Mouse (Mus musculus) lung, embryonic 16.5 days (tissue): ENCODE results near the gene G430095P16Rik. TPM values are rescaled to one million over a fixed set of nuclear protein-coding genes. Genes with fewer than 3 reads are reported as not detected.
A peak's percentile ranks its signal among the peaks of the same experiment; 100 is the strongest.

Source experiments
- ATAC-seq: fragments of 200-750 bp; cut with Nextera tagmentation; 2 replicates; pipeline ENCODE4 v1.8.0; 2017; ENCODE audit warnings: low read depth, mild to moderate bottlenecking, moderate library complexity
- H3K27ac ChIP-seq: fragments of 300-500 bp; sonication (generic); 2 replicates; pipeline ENCODE4 v1.5.1; 2014; ENCODE audit warnings: mild to moderate bottlenecking, control low read depth, low read length
- H3K27me3 ChIP-seq: fragments of 300-500 bp; sonication (generic); 2 replicates; pipeline ENCODE4 v1.6.1; 2014; ENCODE audit warnings: low read depth, low read length, mixed read lengths; ENCODE audit not compliant: control insufficient read depth, insufficient read depth
- H3K36me3 ChIP-seq: fragments of 300-500 bp; sonication (generic); 2 replicates; pipeline ENCODE4 v1.6.1; 2014; ENCODE audit warnings: low read length; ENCODE audit not compliant: control insufficient read depth, insufficient read depth
- H3K4me1 ChIP-seq: fragments of 300-500 bp; sonication (generic); replicated peaks from 2 replicates; pipeline ENCODE4 v1.6.1; 2014; ENCODE audit warnings: low read length, mixed read lengths; ENCODE audit not compliant: control insufficient read depth, insufficient read depth
- H3K4me2 ChIP-seq: fragments of 300-500 bp; sonication (generic); 2 replicates; pipeline ENCODE4 v1.6.1; 2014; ENCODE audit warnings: low read depth, low read length, control low read depth
- H3K4me3 ChIP-seq: fragments of 300-500 bp; sonication (generic); 2 replicates; pipeline ENCODE4 v1.5.1; 2014; ENCODE audit warnings: mild to moderate bottlenecking, low read length, control low read depth
- H3K9ac ChIP-seq: fragments of 300-500 bp; sonication (generic); 2 replicates; pipeline ENCODE4 v1.6.1; 2014; ENCODE audit warnings: low read length, control low read depth
- H3K9me3 ChIP-seq: fragments of 300-500 bp; sonication (generic); 2 replicates; pipeline ENCODE4 v1.6.1; 2016; ENCODE audit warnings: low read length; ENCODE audit not compliant: control insufficient read depth
- WGBS: fragments of 180-500 bp; shearing (Covaris S2); extraction: QIAGEN DNeasy Blood & Tissue Kit; methylation state at CpG from one replicate; pipeline ENCODE4 v1.1.7; 2014; 5-methylcytosine and 5-hydroxymethylcytosine counted together
- polyA plus RNA-seq: library from polyadenylated mRNA; unstranded; fragments of >200 nt; fragmentation: Nextera tagmentation; extraction: Ambion mirVana; gene quantifications from 2 replicates; pipeline ENCODE4 v1.2.1, GENCODE M21; 2015

G430095P16Rik gene
- polyA plus RNA-seq, 1 experiment from 2014 or later = 3.1 TPM

DNA sequence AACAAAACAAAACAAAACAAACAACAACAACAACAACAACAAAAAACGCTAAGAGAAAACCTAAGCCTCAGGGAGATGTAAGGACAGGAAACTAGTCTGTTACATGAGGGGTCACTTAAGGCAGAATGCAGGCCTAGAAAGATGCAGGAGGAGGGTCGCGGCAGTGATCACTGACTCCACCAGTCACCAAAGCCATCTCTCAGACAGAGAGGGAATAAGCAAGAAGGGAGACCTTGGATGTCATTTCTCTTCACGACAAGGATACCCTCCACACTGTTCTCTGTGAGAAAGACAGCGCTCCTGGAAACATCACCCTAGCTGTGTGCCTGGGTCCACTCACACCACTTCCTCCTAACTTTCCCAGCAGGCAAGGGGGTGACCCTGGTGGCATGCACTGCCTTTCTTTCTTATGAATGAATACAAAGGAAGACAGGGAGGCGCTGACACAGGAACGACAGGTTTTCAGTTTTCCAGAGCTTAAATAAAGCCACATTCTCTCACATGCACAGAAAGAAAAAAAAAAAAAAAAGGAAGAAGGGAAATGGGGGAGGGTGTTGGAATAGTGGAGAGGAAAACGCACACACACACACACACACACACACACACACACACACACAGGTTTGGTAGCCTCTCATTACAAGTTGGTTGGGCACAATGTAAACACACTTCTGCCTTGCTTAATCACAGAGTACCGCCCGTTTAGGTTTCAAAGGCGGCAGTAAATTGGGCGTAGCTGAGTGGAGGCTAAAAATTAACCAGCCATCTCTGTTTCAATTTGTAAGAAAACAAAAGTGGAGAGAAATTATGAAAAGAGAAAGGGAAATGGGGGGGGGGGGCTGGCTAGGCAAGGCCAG, 47.5 kb downstream of the G430095P16Rik start:
- ATAC-seq = peak; percentile 34
- Histone ChIP-seq H3K4me2 (peak overlapping the region; percentile 62), H3K4me3 (0 out of 2 replicates have a peak overlapping the region, but pooled peaks have one; percentile 12), H3K9me3 (no peaks in the 10 kb centered on the region), H3K36me3 (peaks cover 11% of the 10 kb centered on the region), H3K4me1 (peaks cover 61% of the 10 kb centered on the region), H3K27ac (peak overlapping the region; percentile 92), H3K9ac (peak overlapping the region; percentile 56; the same call in 1 of the 2 replicates), H3K27me3 (no peaks in the 10 kb centered on the region)
- 41% methylated on average over 12 of the region's 12 CpGs for WGBS

DNA sequence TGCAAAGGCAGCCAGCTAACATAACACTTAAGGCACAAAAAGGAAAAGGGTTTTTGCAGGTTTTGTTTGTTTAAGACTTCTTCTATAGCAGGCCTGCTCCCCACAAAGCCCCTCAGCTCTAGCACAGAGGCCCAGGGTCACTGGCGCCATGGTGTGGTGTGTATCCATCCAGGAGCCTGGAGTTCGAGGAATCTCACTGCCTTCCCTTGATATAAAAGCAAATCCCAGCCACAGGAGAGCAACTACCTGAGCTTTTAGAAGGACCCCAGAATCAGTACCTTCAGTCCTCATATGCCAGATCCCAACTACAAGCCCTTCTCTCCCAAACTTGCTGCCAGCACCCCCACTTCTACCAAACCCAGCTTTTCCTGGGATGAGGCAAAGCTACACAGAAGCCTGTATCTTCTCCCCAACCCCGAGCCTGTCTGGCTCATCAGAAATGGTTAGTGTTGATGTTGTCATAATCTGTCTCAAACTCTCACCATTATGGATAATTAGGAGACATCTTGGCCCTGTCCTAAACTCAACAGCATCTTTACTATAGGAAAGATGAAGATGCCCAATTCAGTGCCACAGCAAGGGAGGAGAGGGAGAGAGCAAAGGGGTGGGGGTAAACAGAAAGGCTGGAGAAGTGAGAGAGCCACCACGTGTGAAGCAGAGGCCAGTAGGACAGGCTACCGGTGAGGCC, 48.3 kb downstream of the G430095P16Rik start:
- WGBS = 42% methylated on average over 5 of the region's 5 CpGs
- H3K27ac ChIP-seq = peak overlapping the region; percentile 92
- H3K4me2 ChIP-seq = peak overlapping the region; percentile 62
- peaks cover 11% of the 10 kb centered on the region for H3K36me3 ChIP-seq
- H3K9me3 ChIP-seq = no peaks in the 10 kb centered on the region
- no peaks in the 10 kb centered on the region for H3K27me3 ChIP-seq
- peak overlapping the region; percentile 56 for H3K9ac ChIP-seq
- H3K4me3 ChIP-seq = peak overlapping the region; percentile 14
- peak; percentile 2; the same call in 1 of the 2 replicates for ATAC-seq
- H3K4me1 ChIP-seq = peaks cover 61% of the 10 kb centered on the region

DNA sequence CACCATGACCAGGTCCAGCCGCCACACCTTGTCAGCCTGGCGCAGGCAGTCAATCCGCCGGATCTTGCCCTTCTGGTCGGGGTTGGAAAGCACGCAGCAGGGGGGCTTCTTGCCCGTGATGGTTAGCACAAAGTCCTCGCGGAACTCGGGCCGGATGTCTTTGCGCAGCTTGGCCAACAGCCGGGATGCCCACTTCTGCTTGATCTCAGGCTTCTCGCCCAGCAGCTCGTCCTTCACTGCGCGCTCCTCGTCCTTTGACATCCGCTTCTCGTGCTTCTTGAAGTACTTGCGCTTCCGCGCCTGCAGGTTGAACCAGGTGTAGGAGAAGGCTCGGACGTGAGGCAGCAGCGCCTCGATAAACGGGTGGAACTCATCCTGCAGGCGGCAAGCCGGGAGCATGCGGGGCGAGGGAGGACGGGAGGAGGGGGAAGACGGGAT, 49.2 kb downstream of the G430095P16Rik start:
- peak overlapping the region; percentile 92 for H3K27ac ChIP-seq
- peaks cover 8% of the 10 kb centered on the region for H3K36me3 ChIP-seq
- no peaks in the 10 kb centered on the region for H3K9me3 ChIP-seq
- peak overlapping the region; percentile 14 for H3K4me3 ChIP-seq
- H3K4me2 ChIP-seq = peak overlapping the region; percentile 62
- no peaks in the 10 kb centered on the region; the same call in 1 of the 2 replicates for H3K27me3 ChIP-seq
- WGBS = 12% methylated on average over 34 of the region's 34 CpGs
- H3K4me1 ChIP-seq = peaks cover 57% of the 10 kb centered on the region
- H3K9ac ChIP-seq = peak overlapping the region; percentile 56
- no peak for ATAC-seq

DNA sequence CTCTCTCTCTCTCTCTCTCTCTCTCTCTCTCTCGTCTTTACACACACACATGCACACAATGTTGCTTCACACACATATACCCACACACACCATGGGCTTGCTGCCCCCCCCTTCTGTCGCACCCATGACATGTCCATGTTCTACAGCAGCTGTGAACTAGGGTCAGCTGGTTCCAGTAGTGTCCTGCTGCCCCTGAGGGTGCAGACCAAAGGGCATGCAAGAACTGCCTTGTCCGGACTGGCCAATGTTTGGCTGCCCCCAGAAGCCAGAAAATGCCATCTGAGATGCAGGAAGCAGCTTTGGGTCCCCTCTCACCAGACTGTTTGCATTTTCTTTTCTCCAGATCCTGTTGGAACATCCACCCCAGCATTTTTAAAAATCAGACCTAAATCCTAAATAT, 49.8 kb downstream of the G430095P16Rik start:
- Histone ChIP-seq H3K27ac (0 out of 2 replicates have a peak overlapping the region, but pooled peaks have one; percentile 61), H3K9ac (peak overlapping the region; percentile 56; the same call in 1 of the 2 replicates), H3K36me3 (peaks cover 8% of the 10 kb centered on the region), H3K9me3 (no peaks in the 10 kb centered on the region), H3K27me3 (no peaks in the 10 kb centered on the region; the same call in 1 of the 2 replicates), H3K4me3 (0 out of 2 replicates have a peak overlapping the region, but pooled peaks have one; percentile 16), H3K4me2 (peak overlapping the region; percentile 62), H3K4me1 (peaks cover 60% of the 10 kb centered on the region)
- 10% methylated on average over 3 of the region's 3 CpGs for WGBS
- no peak for ATAC-seq

DNA sequence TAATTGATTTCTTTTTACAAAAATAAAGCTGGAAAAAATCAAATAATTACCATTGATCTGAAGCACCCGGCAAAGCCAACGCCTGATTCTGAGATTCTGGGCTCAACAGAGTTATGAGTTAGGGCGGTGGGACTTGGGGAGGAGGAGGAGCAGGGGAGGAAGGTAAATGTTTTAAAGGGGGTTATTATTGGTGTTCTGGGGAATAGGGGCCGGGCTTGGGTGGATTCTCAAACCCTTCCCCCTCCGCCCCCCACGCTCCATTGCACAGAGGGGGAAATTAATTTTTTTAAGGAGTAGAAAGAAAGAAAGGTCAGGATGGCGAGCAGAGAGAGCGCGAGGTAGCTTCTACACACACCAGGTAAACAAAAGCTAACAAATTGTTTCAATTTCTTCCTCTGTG, 50.5 kb downstream of the G430095P16Rik start:
- ATAC-seq = peak; percentile 3; the same call in 1 of the 2 replicates
- H3K4me1 ChIP-seq = peaks cover 63% of the 10 kb centered on the region
- H3K9ac ChIP-seq = peak overlapping the region; percentile 54
- H3K27ac ChIP-seq = peak overlapping the region; percentile 95
- 11% methylated on average over 9 of the region's 9 CpGs for WGBS
- no peaks in the 10 kb centered on the region; the same call in 1 of the 2 replicates for H3K27me3 ChIP-seq
- peak overlapping the region; percentile 62 for H3K4me2 ChIP-seq
- H3K36me3 ChIP-seq = peaks cover 5% of the 10 kb centered on the region
- peak overlapping the region; percentile 41 for H3K4me3 ChIP-seq
- H3K9me3 ChIP-seq = no peaks in the 10 kb centered on the region

DNA sequence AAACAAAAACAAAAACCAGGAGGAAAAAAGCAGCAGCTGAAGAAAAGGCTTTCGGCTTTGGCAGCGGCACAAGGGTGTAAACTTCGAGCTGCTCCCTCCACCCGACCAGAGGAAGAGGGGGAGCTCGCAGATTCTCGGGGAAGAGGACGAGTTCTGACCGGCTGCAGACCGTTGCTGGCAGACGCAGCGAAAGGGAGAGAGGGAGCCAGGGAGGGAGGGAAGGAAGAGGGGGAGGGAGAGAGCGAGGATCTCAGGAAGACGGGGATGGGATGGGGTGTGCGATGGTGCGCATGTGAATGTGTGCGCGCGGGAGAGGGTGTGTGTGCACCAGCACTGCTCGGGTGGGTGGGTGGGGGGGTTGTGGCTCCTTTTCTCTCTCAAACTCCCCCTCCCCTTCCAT, 51.0 kb downstream of the G430095P16Rik start:
- Histone ChIP-seq H3K9ac (peak overlapping the region; percentile 54), H3K27me3 (no peaks in the 10 kb centered on the region; the same call in 1 of the 2 replicates), H3K4me3 (peak overlapping the region; percentile 41), H3K4me1 (peaks cover 68% of the 10 kb centered on the region), H3K9me3 (no peaks in the 10 kb centered on the region), H3K36me3 (peaks cover 2% of the 10 kb centered on the region; the same call in 1 of the 2 replicates), H3K4me2 (peak overlapping the region; percentile 62), H3K27ac (peak overlapping the region; percentile 95)
- under 1% methylated on average over 10 of the region's 19 CpGs for WGBS
- peak; percentile 84 for ATAC-seq

DNA sequence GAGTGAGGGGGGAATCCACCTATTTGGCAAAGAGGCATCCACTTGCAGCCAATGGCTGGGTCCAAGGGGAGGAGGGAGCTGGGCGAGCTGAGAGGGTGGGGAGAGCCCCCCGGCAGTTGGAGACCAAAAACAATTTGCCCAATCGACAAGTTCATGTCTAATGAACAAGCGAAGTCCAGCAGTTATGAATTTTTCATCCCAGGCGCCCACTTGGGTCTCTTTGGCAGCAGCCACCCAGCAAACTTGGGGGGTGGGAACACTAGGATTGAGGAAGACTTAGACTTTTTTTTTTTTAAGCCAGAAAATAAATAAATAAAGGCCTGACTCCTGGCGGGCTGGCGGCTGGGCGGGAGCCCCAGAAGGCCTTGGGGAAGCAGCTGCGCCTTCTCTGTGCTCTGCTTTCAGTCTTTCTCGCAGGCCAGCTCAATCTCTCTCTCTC, 51.7 kb downstream of the G430095P16Rik start:
- Histone ChIP-seq H3K4me2 (peak overlapping the region; percentile 62), H3K9ac (peak overlapping the region; percentile 60), H3K4me3 (peak overlapping the region; percentile 32), H3K27ac (peak overlapping the region; percentile 95), H3K36me3 (peaks cover under 1% of the 10 kb centered on the region; the same call in 1 of the 2 replicates), H3K27me3 (peaks cover 2% of the 10 kb centered on the region; the same call in 1 of the 2 replicates), H3K4me1 (peaks cover 72% of the 10 kb centered on the region), H3K9me3 (no peaks in the 10 kb centered on the region)
- ATAC-seq = peak; percentile 70
- 10% methylated on average over 10 of the region's 10 CpGs for WGBS

DNA sequence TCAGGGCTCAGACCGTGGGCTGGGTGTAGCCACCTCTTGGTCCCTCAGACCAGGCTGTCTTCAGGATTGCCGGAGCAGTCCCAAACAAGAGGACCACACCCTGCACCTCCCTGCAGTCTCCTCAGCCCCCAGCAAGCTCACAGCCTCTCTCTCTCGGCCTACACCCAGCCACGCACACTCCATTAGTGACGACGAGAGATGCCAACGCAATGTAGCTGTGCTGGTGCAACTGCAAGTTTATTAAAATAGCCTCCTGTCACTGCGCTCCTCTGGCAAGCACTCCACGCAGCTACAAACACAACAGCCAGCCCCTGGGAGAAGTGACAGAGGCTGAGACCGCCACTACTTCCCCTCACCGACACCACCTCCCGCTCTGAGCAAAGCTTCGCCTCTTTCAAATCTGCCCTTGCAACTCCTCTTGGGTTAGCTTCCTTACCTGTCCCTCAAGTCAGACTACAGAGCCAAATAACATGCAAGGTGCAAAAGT, 52.3 kb downstream of the G430095P16Rik start:
- whole genome bisulfite sequencing = 17% methylated on average over 13 of the region's 13 CpGs
- peak; percentile 17; the same call in 1 of the 2 replicates for ATAC-seq
- Histone ChIP-seq H3K27ac (peak overlapping the region; percentile 95), H3K27me3 (peaks cover 2% of the 10 kb centered on the region; the same call in 1 of the 2 replicates), H3K4me1 (peaks cover 73% of the 10 kb centered on the region), H3K36me3 (no peaks in the 10 kb centered on the region), H3K9ac (peak overlapping the region; percentile 60), H3K9me3 (no peaks in the 10 kb centered on the region), H3K4me3 (peak overlapping the region; percentile 29), H3K4me2 (peak overlapping the region; percentile 62)
